Mouse (Mus musculus): ENCODE data around the gene Lrsam1. TPM values are rescaled to one million over a fixed set of nuclear protein-coding genes. Genes with fewer than 3 reads are reported as not detected.
A peak's percentile ranks its signal among the peaks of the same experiment; 100 is the strongest.
"Not testable (repeated sequence)": the region's sequence is repeated elsewhere in the genome, so short reads cannot be mapped to it uniquely, and the experiment has no call there.

Lrsam1 gene
- polyA plus RNA-seq (2015; fragmentation: Nextera tagmentation; extraction: Ambion mirVana), result 24.7 and 29.0 TPM in 2 replicates

- peak; percentile 95 for ATAC-seq
Measured at GRCm38 (mm10) chr2:32961192-32961995, at the start of gene Lrsam1, which contains the start of gene Rpl12. Gene Lrsam1, minus strand, starts transcription at chr2:32961614. Gene Rpl12, plus strand, starts transcription at chr2:32961559.

GRCm38 (mm10) chr2:33009055-33009454 is 47.6 kb upstream of the Lrsam1 start:
- H3K36me3 ChIP-seq (ENCODE audit: control insufficient read depth, insufficient read depth, low read length), result peaks cover 25% of the 10 kb centered on the region
- H3K9ac ChIP-seq (ENCODE audit: low read depth, low read length); H3K4me1 ChIP-seq (ENCODE audit: control insufficient read depth, insufficient read depth, low read length); ATAC-seq; H3K9me3 ChIP-seq (replicated peaks; ENCODE audit: control insufficient read depth, low read length, poor library complexity, severe bottlenecking); H3K27me3 ChIP-seq (ENCODE audit: control insufficient read depth, insufficient read depth, low read depth, low read length); H3K27ac ChIP-seq (ENCODE audit: low read length); H3K4me3 ChIP-seq (ENCODE audit: low read depth, low read length); H3K4me2 ChIP-seq (ENCODE audit: low read length): not testable (repeated sequence)
- 89% methylated on average over 4 of the region's 4 CpGs for WGBS

More at GRCm38 (mm10) chr2:32961192-32961995, at the start of gene Lrsam1, which contains the start of gene Rpl12:
- Histone ChIP-seq H3K4me3 (ENCODE audit: low read depth, low read length) (peak within 1 kb of the TSS; percentile 74), H3K36me3 (ENCODE audit: control insufficient read depth, insufficient read depth, low read length) (peaks cover 12% of the 10 kb centered on the region; the same call in 1 of the 2 replicates), H3K4me1 (ENCODE audit: control insufficient read depth, insufficient read depth, low read length) (peaks cover 25% of the 10 kb centered on the region), H3K4me2 (ENCODE audit: low read length) (peak within 1 kb of the TSS; percentile 97), H3K27me3 (ENCODE audit: control insufficient read depth, insufficient read depth, low read depth, low read length) (no peaks in the 10 kb centered on the region), H3K27ac (ENCODE audit: low read length) (peak within 1 kb of the TSS; percentile 78), H3K9ac (ENCODE audit: low read depth, low read length) (peak within 1 kb of the TSS; percentile 90), H3K9me3 (replicated peaks; ENCODE audit: control insufficient read depth, low read length, poor library complexity, severe bottlenecking) (no peaks in the 10 kb centered on the region)
- 4% methylated on average over 54 of the region's 55 CpGs for WGBS

GRCm38 (mm10) chr2:33005041-33005440 is 43.6 kb upstream of the Lrsam1 start:
- Histone ChIP-seq H3K27me3 (ENCODE audit: control insufficient read depth, insufficient read depth, low read depth, low read length) (no peaks in the 10 kb centered on the region), H3K4me1 (ENCODE audit: control insufficient read depth, insufficient read depth, low read length) (no peaks in the 10 kb centered on the region), H3K27ac (ENCODE audit: low read length) (no peak overlapping the region), H3K4me2 (ENCODE audit: low read length) (no peak overlapping the region), H3K9ac (ENCODE audit: low read depth, low read length) (no peak overlapping the region), H3K4me3 (ENCODE audit: low read depth, low read length) (no peak overlapping the region), H3K36me3 (ENCODE audit: control insufficient read depth, insufficient read depth, low read length) (peaks cover 25% of the 10 kb centered on the region), H3K9me3 (replicated peaks; ENCODE audit: control insufficient read depth, low read length, poor library complexity, severe bottlenecking) (no peaks in the 10 kb centered on the region)
- no peak for ATAC-seq
- WGBS, result 68% methylated on average over 5 of the region's 5 CpGs

- H3K4me2 ChIP-seq (ENCODE audit: low read length), result no peak overlapping the region
- no peak overlapping the region for H3K4me3 ChIP-seq (ENCODE audit: low read depth, low read length)
- peaks cover 25% of the 10 kb centered on the region for H3K36me3 ChIP-seq (ENCODE audit: control insufficient read depth, insufficient read depth, low read length)
- no peaks in the 10 kb centered on the region for H3K4me1 ChIP-seq (ENCODE audit: control insufficient read depth, insufficient read depth, low read length)
- no peaks in the 10 kb centered on the region for H3K9me3 ChIP-seq (replicated peaks; ENCODE audit: control insufficient read depth, low read length, poor library complexity, severe bottlenecking)
- H3K9ac ChIP-seq (ENCODE audit: low read depth, low read length), result no peak overlapping the region
- no peak overlapping the region for H3K27ac ChIP-seq (ENCODE audit: low read length)
- ATAC-seq, result no peak
- 86% methylated on average over 7 of the region's 7 CpGs for WGBS
- H3K27me3 ChIP-seq (ENCODE audit: control insufficient read depth, insufficient read depth, low read depth, low read length), result no peaks in the 10 kb centered on the region
Measured at GRCm38 (mm10) chr2:33002144-33002543, 40.7 kb upstream of the Lrsam1 start.

GRCm38 (mm10) chr2:32999752-33000151 is 38.3 kb upstream of the Lrsam1 start:
- 81% methylated on average over 2 of the region's 2 CpGs for WGBS
- Histone ChIP-seq H3K9ac (ENCODE audit: low read depth, low read length) (no peak overlapping the region), H3K4me1 (ENCODE audit: control insufficient read depth, insufficient read depth, low read length) (no peaks in the 10 kb centered on the region), H3K4me3 (ENCODE audit: low read depth, low read length) (no peak overlapping the region), H3K9me3 (replicated peaks; ENCODE audit: control insufficient read depth, low read length, poor library complexity, severe bottlenecking) (no peaks in the 10 kb centered on the region), H3K27ac (ENCODE audit: low read length) (no peak overlapping the region), H3K4me2 (ENCODE audit: low read length) (no peak overlapping the region), H3K27me3 (ENCODE audit: control insufficient read depth, insufficient read depth, low read depth, low read length) (no peaks in the 10 kb centered on the region), H3K36me3 (ENCODE audit: control insufficient read depth, insufficient read depth, low read length) (peaks cover 19% of the 10 kb centered on the region)
- no peak for ATAC-seq

GRCm38 (mm10) chr2:32997792-32998191 is 36.4 kb upstream of the Lrsam1 start:
- H3K4me1 ChIP-seq (ENCODE audit: control insufficient read depth, insufficient read depth, low read length), result no peaks in the 10 kb centered on the region
- peaks cover 16% of the 10 kb centered on the region; the same call in 1 of the 2 replicates for H3K36me3 ChIP-seq (ENCODE audit: control insufficient read depth, insufficient read depth, low read length)
- WGBS, result 86% methylated on average over 4 of the region's 4 CpGs
- H3K27ac ChIP-seq (ENCODE audit: low read length), result no peak overlapping the region
- no peaks in the 10 kb centered on the region for H3K9me3 ChIP-seq (replicated peaks; ENCODE audit: control insufficient read depth, low read length, poor library complexity, severe bottlenecking)
- H3K4me3 ChIP-seq (ENCODE audit: low read depth, low read length), result no peak overlapping the region
- no peak overlapping the region for H3K4me2 ChIP-seq (ENCODE audit: low read length)
- no peaks in the 10 kb centered on the region for H3K27me3 ChIP-seq (ENCODE audit: control insufficient read depth, insufficient read depth, low read depth, low read length)
- no peak overlapping the region for H3K9ac ChIP-seq (ENCODE audit: low read depth, low read length)
- no peak for ATAC-seq

GRCm38 (mm10) chr2:32997081-32997480 is 35.7 kb upstream of the Lrsam1 start:
- no peak for ATAC-seq
- H3K4me1 ChIP-seq (ENCODE audit: control insufficient read depth, insufficient read depth, low read length), result no peaks in the 10 kb centered on the region
- no peak overlapping the region for H3K27ac ChIP-seq (ENCODE audit: low read length)
- H3K27me3 ChIP-seq (ENCODE audit: control insufficient read depth, insufficient read depth, low read depth, low read length), result no peaks in the 10 kb centered on the region
- H3K9ac ChIP-seq (ENCODE audit: low read depth, low read length), result no peak overlapping the region
- no peaks in the 10 kb centered on the region for H3K9me3 ChIP-seq (replicated peaks; ENCODE audit: control insufficient read depth, low read length, poor library complexity, severe bottlenecking)
- no peak overlapping the region for H3K4me2 ChIP-seq (ENCODE audit: low read length)
- no peak overlapping the region for H3K4me3 ChIP-seq (ENCODE audit: low read depth, low read length)
- 65% methylated on average over 6 of the region's 6 CpGs for WGBS
- peaks cover 10% of the 10 kb centered on the region; the same call in 1 of the 2 replicates for H3K36me3 ChIP-seq (ENCODE audit: control insufficient read depth, insufficient read depth, low read length)

- H3K4me2 ChIP-seq (ENCODE audit: low read length), result no peak overlapping the region
- H3K4me3 ChIP-seq (ENCODE audit: low read depth, low read length), result no peak overlapping the region
- H3K27me3 ChIP-seq (ENCODE audit: control insufficient read depth, insufficient read depth, low read depth, low read length), result no peaks in the 10 kb centered on the region
- no peak for ATAC-seq
- no peak overlapping the region for H3K9ac ChIP-seq (ENCODE audit: low read depth, low read length)
- no peak overlapping the region for H3K27ac ChIP-seq (ENCODE audit: low read length)
- peaks cover 20% of the 10 kb centered on the region for H3K36me3 ChIP-seq (ENCODE audit: control insufficient read depth, insufficient read depth, low read length)
- 82% methylated on average over 6 of the region's 6 CpGs for WGBS
- no peaks in the 10 kb centered on the region for H3K4me1 ChIP-seq (ENCODE audit: control insufficient read depth, insufficient read depth, low read length)
- no peaks in the 10 kb centered on the region for H3K9me3 ChIP-seq (replicated peaks; ENCODE audit: control insufficient read depth, low read length, poor library complexity, severe bottlenecking)
Measured at GRCm38 (mm10) chr2:32992130-32992529, 30.7 kb upstream of the Lrsam1 start.

DNA sequence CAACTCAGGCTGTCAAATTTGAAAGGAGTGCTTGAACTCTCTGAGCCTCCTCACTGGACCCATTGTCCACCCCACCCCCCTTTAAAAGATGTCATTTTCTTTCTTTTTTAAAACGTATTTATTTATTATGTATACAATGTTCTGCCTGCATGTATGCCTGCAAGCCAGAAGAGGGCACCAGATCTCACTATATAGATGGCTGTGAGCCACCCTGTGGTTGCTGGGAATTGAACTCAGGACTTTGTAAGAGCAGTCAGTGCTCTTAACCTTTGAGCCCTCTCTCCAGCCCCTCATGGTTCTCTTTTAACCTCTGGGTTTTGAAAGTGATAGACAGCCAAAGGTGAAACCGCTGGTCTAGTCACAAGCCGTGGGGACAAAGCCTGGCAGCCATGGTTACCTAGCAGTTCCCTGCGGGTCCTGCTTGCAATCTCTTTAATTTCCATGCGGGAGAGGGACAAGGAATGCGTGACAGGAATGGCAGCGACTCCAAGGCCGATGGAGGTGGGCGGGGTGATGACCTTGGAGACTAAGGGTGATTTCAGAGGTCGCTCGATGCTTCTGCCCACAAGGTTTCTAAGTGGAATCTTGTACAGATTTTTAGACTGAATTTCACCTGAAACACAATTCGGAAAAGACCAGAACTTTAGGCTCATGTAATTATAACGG is 28.9 kb upstream of the Lrsam1 start:
- Histone ChIP-seq H3K4me3 (ENCODE audit: low read depth, low read length) (no peak overlapping the region), H3K9ac (ENCODE audit: low read depth, low read length) (no peak overlapping the region), H3K36me3 (ENCODE audit: control insufficient read depth, insufficient read depth, low read length) (peaks cover 28% of the 10 kb centered on the region), H3K4me2 (ENCODE audit: low read length) (no peak overlapping the region), H3K4me1 (ENCODE audit: control insufficient read depth, insufficient read depth, low read length) (no peaks in the 10 kb centered on the region), H3K27me3 (ENCODE audit: control insufficient read depth, insufficient read depth, low read depth, low read length) (no peaks in the 10 kb centered on the region), H3K27ac (ENCODE audit: low read length) (no peak overlapping the region), H3K9me3 (replicated peaks; ENCODE audit: control insufficient read depth, low read length, poor library complexity, severe bottlenecking) (no peaks in the 10 kb centered on the region)
- ATAC-seq, result no peak
- 52% methylated on average over 13 of the region's 13 CpGs for WGBS
